Mouse (Mus musculus): ENCODE measurements around the gene 1700125H20Rik. TPM values are rescaled to one million over a fixed set of nuclear protein-coding genes. Genes with fewer than 3 reads are reported as not detected.
A peak's percentile ranks its signal among the peaks of the same experiment; 100 is the strongest.
"Not testable (repeated sequence)": the region's sequence is repeated elsewhere in the genome, so short reads cannot be mapped to it uniquely, and the experiment has no call there.

Gene 1700125H20Rik
- 1 to 10 TPM in 1 of 2 experiments, not detected in 1; 3.9 TPM for total RNA-seq (2021)
- long read RNA-seq, experiment 1, partial matches to known transcripts = 1 of 9 reads
- long read RNA-seq, experiment 1, other reads (novel, unspliced or antisense) = 8 of 9 reads
- long read RNA-seq, experiment 2 = 0 reads

GRCm38 (mm10) chr11:85170058-85170740, at the start of gene 1700125H20Rik:
1700125H20Rik (plus strand) TSS chr11:85170404.
- DNase-seq = peak; percentile 94 to 97

GRCm38 (mm10) chr11:85122073-85122472, 48.1 kb upstream of the 1700125H20Rik start:
- DNase-seq = no peak

DNA sequence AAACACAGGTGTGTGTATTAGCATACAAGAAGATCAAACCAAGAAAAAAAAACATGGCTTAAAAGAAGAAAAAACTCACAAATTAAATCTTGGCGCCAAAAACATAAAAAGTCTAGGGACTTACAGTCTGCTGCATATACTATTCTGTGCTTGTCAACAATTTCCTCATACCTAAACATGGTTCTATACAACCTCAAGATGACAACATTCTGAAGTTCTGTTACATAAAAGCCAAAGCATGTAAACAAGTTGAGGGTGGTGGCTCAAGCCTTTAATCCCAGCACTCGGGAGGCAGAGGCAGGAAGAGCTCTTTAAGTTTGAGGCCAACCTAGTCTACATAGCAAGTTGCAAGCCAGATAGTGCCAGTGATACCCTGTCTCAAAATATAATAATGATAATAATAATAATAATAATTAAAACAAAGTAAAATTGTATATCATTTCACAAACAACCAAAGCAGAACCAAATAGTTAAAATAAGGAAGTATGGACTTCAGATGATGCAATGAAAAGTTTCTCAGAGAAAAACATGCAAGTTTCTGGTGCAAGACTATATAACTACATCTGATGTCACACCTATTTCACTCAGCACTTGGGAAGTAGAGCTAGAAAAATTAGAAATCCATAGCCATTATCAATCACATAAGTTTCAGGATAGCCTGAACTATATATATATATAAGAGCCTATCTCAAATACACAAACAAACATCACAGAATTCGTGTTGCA, 46.8 kb upstream of the 1700125H20Rik start:
- no peak for DNase-seq

GRCm38 (mm10) chr11:85126257-85127102, 43.7 kb upstream of the 1700125H20Rik start:
- no peak for DNase-seq

DNA sequence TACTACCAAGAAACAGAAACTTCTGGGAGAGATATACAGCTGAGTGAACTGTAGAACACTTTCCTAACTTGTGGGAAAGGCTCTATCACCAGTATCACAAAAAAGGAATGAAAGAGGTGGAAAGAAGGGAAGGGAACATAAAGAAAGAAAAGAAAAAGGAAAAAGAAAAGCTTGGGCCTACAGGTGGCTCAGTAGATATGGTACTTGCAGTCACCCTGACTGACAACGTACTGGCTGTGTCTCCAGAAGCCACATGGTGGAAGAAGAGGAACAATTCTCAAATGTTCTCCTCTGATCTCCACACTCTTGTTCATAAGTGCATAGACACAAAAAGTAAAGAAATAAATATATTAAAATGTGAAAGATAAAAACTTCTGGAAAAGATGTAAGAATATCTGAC, 41.3 kb upstream of the 1700125H20Rik start:
- DNase-seq = no peak

- DNase-seq = no peak
Observed at GRCm38 (mm10) chr11:85131542-85131941, 38.7 kb upstream of the 1700125H20Rik start.

- peak; percentile 7 to 8 for DNase-seq
Observed at GRCm38 (mm10) chr11:85138776-85139474, 31.3 kb upstream of the 1700125H20Rik start.

DNA sequence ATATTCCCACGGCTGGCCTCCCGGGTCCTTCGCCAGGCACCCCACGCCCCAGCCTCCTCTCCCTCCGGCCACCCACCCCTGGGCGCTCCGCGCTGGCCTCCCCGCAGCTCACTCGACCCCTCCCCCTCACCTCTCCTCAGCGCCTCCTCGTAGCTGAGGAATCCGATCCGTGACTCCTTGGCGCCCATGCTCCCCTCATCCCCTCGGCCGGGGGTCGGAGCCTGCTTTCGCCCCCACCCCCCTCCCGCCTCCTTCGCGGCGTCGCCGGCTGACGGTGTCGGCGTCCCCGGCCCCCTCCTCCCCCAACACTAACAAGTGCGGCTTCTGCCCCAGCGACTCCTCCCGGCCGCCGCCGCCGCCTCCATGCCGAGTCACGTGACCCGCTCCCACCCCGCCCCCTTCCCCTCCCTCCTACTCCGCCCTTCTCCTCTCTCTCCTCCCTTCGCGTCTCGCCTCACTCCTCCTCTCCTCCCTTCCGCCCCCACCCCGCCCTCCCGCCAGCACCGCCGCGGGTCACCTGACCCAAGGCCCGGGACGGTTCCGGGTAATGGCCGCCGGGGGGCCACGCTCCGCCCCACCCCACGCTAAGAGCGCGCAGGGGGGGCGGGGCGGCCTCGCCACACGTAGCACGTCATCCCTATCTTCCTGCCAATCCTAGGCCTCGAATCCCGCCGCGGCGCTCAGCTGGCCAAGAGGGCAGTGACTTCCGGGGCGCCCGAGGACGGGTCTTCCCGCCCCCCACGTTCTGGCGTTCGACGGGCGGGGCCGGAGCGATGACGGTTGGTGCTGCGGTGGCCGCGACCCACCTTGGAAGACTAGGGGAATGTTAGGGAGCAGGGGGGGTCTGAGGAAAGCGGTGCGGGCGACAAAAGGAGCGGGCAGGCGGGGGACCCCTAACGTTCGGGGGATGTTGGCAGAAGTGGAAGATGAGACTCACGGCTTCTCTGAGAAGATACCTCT, 30.3 kb upstream of the 1700125H20Rik start, which contains the start of gene Usp32:
TSS of gene Usp32 (minus strand) at position 581 of the 960 bp plus-strand sequence.
- peak; percentile 98 for DNase-seq

DNA sequence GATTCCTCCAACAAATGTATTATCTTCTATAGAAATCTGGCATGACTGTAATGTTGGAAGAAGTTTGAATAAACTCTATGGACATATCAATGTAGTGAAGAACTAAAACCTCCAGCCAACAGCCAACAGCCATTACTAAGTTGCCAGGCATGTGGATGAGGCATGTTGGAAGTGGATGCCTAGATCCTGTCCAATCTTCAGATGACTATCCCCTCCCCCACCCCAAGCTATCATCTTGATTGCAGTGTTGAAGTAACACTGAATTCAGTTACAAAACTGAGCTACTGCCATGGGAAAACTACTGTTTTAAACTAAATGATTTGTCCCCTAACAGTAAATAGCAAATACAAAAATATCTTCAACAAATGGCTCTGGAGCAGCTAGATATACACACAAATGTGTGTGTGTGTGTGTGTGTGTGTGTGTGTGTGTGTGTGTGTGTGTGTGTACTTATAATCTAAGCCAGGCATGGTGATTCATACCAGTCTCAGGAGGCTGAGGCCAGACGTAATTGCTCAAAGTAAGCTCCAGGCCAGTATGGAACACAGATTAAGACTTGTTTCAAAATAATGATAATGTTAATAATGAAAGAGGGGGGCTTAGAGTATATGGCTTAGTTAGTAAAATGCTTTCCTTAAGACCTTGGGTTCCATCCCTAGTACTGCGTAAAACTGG, 17.8 kb upstream of the 1700125H20Rik start:
- DNase-seq = no peak

- DNase-seq = peak; percentile 38 to 42
Observed at GRCm38 (mm10) chr11:85157301-85157700, 12.9 kb upstream of the 1700125H20Rik start.

- not testable (repeated sequence) for DNase-seq
Observed at GRCm38 (mm10) chr11:85163014-85163413, 7.2 kb upstream of the 1700125H20Rik start.

GRCm38 (mm10) chr11:85164371-85164770, 5.8 kb upstream of the 1700125H20Rik start:
- DNase-seq = no peak

GRCm38 (mm10) chr11:85167503-85167902, 2.7 kb upstream of the 1700125H20Rik start:
- peak; percentile 36 to 46 for DNase-seq

DNA sequence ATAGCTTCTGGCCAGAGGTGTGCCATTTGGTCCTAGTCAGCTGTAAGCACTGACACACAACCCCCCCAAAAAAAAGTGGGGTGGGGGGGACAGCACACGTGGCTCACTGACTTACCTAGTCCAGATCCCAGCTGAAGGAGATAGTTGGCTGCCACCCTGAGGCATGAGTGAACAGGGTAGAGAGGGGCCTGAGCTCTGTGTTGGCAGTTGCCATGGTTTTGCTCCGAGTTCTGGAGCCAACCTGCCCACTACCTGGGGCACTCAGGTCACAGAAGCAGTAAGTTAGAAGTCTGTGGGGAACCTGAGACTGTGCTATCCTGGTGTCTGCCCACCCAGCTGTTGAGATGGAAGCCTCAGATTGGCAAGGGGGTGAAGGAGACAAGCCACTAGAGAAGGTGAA, 629 bp downstream of the 1700125H20Rik start:
- DNase-seq = no peak

- no peak for DNase-seq
Observed at GRCm38 (mm10) chr11:85175941-85176340, 5.7 kb downstream of the 1700125H20Rik start.

DNA sequence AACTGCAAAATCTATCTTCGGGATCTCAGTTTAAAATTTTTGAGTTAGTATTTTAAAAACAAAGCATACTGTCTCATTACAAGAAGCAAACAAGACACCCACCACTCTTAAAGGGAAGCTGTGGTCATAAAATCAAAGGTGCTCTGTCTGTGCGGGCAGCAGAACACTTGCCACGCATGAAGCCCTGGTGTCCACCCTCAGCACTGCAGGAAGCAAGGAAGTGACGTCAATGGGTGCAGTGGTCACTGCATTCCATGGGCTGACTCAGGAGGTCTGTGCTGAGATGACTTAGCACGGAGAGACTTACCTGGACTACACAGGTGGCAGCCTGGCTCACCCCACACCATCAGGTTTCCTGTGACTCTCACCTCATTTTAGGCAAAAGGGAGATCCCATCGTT, 7.6 kb downstream of the 1700125H20Rik start:
- no peak for DNase-seq

GRCm38 (mm10) chr11:85178413-85178812, 8.2 kb downstream of the 1700125H20Rik start:
- peak in 1 of 2 experiments; percentile 41 for DNase-seq

DNA sequence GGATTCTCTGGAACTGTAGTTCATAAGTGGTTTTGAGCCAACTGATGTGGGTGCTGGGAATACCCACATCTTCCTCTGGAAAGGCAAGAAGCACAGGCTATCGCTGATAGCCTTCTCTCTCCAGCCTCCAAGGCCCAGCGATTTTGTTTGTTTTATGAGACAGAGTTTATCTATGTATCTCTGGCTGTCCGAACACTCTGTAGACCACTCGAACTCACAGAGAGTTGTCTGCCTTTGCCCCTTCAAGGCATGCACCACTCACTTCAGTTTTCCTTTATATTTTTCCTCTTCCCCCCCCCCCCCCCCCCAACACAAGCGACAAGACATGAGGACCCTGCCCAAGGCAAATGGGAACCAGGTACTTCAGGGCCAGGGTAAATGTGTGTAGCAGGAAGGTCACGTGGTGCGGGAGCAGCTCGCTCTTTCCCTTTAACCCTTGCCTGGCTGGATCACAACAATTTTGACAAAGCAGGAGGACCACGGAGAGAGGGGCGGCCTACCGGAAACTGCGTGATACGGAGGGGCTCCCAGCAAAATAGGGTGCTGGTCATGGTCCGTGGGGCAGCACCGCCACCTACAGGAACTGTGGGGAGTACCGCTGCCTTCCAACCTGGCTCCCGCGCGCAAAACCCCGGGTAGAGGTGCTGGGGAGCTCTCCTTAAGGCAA, 12.5 kb downstream of the 1700125H20Rik start:
- peak; percentile 78 to 83 for DNase-seq

- no peak for DNase-seq
Observed at GRCm38 (mm10) chr11:85183284-85183779, 13.1 kb downstream of the 1700125H20Rik start.

All from adrenal gland, postnatal 36 days (tissue).